Mouse (Mus musculus): ENCODE results near the gene Olfr90. TPM values are rescaled to one million over a fixed set of nuclear protein-coding genes. Genes with fewer than 3 reads are reported as not detected.

The Olfr90 gene
- polyA plus RNA-seq, 1 experiment: not detected

DNA sequence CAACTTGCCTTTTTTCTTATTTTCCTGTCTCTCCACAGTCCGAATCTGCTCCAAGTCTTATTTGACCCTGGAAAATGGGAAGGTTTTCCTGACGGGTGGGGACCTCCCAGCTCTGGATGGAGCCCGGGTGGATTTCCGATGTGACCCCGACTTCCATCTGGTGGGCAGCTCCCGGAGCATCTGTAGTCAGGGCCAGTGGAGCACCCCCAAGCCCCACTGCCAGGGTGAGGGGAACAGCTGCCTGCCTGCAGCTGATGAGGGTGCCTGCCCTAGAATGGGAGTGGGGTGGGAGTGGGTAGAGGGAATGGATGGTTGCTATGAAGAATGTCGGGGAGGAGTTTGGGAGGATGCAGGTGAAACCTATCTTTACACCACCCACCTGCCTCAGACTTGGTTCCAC, 39.9 kb downstream of the Olfr90 start:
- H3K4me3 ChIP-seq (ENCODE audit: insufficient read depth, low read length): no peak overlapping the region
- no peak for TF ChIP-seq POLR2A (IDR thresholded peaks at IDR 0.05; ENCODE audit: low read depth, low read length)
- no peak for TF ChIP-seq CTCF (IDR thresholded peaks at IDR 0.05; ENCODE audit: borderline replicate concordance, insufficient read depth, low read length)
- no peak overlapping the region for H3K27ac ChIP-seq (ENCODE audit: insufficient read depth, low read length)
- peaks cover 2% of the 10 kb centered on the region for H3K4me1 ChIP-seq (ENCODE audit: control insufficient read depth, insufficient read depth, low read length)

DNA sequence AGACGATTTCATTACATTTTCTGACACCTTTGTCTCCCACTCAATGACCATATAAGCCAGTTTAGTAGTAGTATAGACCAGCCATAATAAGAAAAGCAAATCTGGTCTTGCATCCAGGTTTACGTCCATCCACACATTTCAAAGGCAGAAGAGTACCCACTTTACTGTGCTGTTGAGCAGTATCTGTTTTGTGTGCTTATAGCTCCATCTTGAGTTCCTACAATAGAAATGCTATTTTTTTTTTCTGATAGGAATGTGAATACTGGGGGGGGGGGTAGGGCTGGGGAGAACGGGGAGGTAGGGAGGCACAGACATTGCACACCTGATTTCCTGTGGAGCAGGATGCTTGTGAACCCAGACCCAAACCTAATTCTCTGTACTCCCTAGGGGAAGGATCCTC, 40.3 kb downstream of the Olfr90 start:
- no peak overlapping the region for H3K27ac ChIP-seq (ENCODE audit: insufficient read depth, low read length)
- TF ChIP-seq POLR2A (IDR thresholded peaks at IDR 0.05; ENCODE audit: low read depth, low read length) (no peak), CTCF (IDR thresholded peaks at IDR 0.05; ENCODE audit: borderline replicate concordance, insufficient read depth, low read length) (no peak)
- no peak overlapping the region for H3K4me3 ChIP-seq (ENCODE audit: insufficient read depth, low read length)
- H3K4me1 ChIP-seq (ENCODE audit: control insufficient read depth, insufficient read depth, low read length): peaks cover 2% of the 10 kb centered on the region

DNA sequence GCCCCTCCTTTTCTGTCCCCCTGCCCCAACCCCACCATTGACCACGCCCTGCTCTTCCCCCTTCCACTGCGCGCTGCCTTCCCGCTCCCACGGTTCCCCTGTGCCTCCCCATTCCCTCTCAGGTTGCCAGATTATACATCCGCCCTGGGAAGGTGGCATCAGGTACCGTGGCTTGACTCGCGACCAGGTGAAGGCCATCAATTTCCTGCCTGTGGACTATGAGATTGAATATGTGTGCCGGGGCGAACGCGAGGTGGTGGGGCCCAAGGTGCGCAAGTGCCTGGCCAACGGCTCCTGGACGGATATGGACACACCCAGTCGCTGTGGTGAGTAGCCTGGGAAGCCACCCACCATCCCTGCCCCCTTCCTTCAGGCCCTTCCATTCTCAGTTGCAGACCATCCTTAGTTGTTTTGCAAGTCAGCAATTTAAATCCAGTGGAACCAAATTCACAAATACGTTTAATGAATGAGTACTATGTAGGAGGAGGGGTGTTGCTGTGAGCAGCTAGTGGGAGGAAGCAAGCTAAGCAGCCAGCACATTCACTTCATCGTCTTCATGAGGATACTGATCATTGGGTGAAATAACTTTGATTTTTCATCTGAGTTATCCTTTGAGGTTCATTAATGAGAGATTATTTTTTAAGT, 40.8 kb downstream of the Olfr90 start:
- no peak overlapping the region for H3K27ac ChIP-seq (ENCODE audit: insufficient read depth, low read length)
- TF ChIP-seq POLR2A (IDR thresholded peaks at IDR 0.05; ENCODE audit: low read depth, low read length): no peak
- TF ChIP-seq CTCF (IDR thresholded peaks at IDR 0.05; ENCODE audit: borderline replicate concordance, insufficient read depth, low read length): no peak
- H3K4me3 ChIP-seq (ENCODE audit: insufficient read depth, low read length): peak overlapping the region; percentile 81

DNA sequence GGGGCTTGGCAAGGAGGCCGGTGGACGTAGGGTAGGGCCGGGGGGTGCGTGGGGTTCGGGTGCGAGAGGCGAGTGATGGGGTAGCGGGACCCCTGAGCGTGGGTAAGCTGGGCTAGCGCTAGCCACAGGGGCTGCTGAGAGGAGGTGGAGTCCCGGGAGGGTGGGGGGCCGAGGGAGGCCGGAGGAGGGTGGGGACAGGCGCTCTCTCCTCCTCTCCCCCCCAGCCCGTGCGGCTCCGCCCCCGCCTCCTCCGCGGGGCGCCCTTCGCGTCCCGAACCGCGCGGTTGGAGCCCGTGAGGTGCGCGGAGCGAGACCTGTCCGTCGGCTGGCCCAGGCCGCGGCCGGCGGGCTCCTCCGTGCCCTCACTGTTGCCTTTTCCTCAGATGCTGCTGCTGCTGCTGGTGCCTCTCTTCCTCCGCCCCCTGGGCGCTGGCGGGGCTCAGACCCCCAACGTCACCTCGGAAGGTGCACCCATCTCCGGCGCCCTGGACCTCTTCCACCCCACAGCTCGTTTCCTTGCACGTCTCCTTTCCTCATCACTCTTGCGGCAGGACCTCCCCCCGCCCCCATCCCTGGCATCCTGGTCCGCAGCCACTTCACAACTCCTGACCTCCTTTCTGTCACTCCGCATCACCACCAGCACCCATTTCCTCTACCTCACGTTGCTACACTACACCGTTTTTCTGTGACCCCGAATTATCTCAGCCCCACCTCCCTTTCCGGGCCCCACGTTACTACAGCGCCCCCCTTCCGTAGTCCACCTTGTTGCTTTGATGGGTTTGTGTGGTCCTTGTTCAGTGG, 41.8 kb downstream of the Olfr90 start:
- H3K4me1 ChIP-seq (ENCODE audit: control insufficient read depth, insufficient read depth, low read length): peaks cover 2% of the 10 kb centered on the region
- TF ChIP-seq POLR2A (IDR thresholded peaks at IDR 0.05; ENCODE audit: low read depth, low read length) (peak; percentile 59), CTCF (IDR thresholded peaks at IDR 0.05; ENCODE audit: borderline replicate concordance, insufficient read depth, low read length) (peak; percentile 35; the same call in 1 of the 2 replicates)
- no peak overlapping the region for H3K27ac ChIP-seq (ENCODE audit: insufficient read depth, low read length)

More for the DNA sequence above, 40.8 kb downstream of the Olfr90 start:
- H3K4me1 ChIP-seq (ENCODE audit: control insufficient read depth, insufficient read depth, low read length): peaks cover 2% of the 10 kb centered on the region

DNA sequence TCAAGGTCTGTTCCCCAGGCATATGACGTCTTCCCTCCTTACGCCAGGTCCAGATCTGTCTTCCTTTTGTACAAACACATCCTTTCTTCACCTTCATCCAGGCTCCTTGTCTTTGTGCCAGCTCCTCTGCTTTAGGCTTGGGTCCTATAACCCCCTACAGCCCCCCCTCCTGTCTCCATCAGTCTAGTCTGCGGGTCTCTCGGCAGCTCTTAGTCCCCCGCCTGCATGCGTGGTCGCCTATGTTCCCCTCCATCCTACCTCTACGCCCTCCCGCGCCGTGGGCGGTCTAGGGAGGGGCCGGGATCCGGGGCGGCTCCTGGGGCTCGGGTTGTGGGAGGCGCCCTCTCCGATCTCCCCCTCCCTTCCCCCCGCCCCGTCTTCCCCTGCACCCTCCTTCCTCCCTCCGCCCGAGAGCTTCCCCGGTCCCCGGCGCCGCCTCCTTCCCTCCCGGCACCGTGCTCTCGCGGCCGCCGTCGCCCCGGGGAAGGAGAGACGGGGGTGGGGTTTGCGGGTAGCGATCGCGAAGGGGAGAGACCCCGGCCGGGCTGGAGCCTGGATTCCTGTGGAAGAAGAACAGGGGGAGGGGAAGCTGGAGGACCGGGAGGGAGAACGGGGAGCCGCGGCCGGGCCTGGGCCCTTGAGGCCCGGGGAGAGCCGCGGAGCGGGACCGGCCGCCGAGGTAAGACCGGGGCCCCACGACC, 42.5 kb downstream of the Olfr90 start, which contains the start of gene Gabbr1:
Gene Gabbr1 (plus strand): TSS at position 356 of the 701 bp plus-strand sequence.
- H3K27ac ChIP-seq (ENCODE audit: insufficient read depth, low read length): peak within 1 kb of the TSS; percentile 35
- peaks cover 2% of the 10 kb centered on the region for H3K4me1 ChIP-seq (ENCODE audit: control insufficient read depth, insufficient read depth, low read length)
- H3K4me3 ChIP-seq (ENCODE audit: insufficient read depth, low read length): peak within 1 kb of the TSS; percentile 81
- no peak for TF ChIP-seq CTCF (IDR thresholded peaks at IDR 0.05; ENCODE audit: borderline replicate concordance, insufficient read depth, low read length)
- TF ChIP-seq POLR2A (IDR thresholded peaks at IDR 0.05; ENCODE audit: low read depth, low read length): peak; percentile 64

More for the DNA sequence above, 41.8 kb downstream of the Olfr90 start:
- H3K4me3 ChIP-seq (ENCODE audit: insufficient read depth, low read length): peak overlapping the region; percentile 81

DNA sequence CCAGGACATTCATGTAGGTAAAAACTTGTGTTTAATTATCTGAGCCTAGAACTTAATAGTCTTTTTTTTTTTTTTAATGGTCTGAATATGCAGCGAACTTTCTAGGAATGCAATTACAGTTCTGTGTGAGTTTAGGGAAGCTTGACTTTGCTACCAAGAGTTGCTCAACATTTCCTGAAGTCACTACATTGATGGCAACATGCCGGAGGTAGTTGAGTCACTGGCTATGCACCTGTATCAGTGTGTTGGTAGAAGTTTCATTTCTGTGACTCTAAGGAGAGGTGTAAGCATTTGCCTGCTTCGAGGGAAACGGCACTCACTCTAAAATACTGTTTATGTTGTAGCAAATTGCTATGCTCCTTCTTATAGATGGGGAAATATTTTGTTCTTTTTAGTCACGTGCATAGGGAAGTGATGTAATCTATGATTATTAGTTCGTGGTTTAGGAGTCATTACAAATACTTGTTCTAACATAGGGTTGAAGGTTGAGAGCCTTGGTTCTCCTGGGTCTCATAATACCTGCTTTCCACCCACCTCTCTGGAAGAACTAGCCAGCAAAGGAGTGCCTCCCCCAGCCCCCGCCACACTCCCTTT, 43.6 kb downstream of the Olfr90 start:
- Histone ChIP-seq H3K4me1 (ENCODE audit: control insufficient read depth, insufficient read depth, low read length) (peaks cover 2% of the 10 kb centered on the region), H3K4me3 (ENCODE audit: insufficient read depth, low read length) (peak overlapping the region; percentile 62; the same call in 1 of the 2 replicates), H3K27ac (ENCODE audit: insufficient read depth, low read length) (no peak overlapping the region)
- TF ChIP-seq POLR2A (IDR thresholded peaks at IDR 0.05; ENCODE audit: low read depth, low read length) (no peak), CTCF (IDR thresholded peaks at IDR 0.05; ENCODE audit: borderline replicate concordance, insufficient read depth, low read length) (no peak)

DNA sequence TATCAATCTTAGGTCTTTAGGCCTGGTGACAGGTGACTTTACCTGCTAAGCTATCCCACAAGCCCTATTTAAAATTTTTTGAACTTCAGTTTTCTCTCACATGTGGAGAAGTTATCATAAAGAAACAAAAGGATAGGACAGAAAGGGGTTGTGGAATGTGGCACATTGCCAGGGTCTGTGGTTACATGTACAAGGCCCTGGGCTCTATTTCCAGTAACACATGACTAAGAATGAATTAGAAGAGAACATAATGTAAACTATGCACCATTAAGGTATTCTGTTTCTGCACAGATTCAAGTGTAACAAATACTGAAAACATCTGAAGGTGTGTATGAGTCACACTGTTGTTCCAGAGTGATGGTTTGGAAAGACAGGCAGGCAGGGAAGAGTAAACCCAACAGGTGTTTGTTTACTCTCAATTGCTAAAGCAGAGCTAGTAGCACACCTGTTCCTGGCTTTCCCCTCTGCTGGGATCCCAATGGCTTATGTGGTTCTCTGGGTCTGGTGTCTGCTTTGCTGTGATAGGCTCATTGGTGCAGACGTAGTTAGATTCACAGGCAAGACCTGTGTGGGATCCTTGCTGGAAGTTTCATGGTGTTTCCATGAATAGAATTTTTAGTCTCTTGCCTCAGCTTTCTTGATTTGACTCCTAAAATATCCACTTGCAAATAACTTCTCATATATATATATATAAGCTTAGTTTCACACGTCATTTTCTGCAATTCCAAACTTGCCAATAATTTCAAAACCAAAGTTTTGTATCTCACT, 49.0 kb downstream of the Olfr90 start:
- Histone ChIP-seq H3K27ac (ENCODE audit: insufficient read depth, low read length) (no peak overlapping the region), H3K4me3 (ENCODE audit: insufficient read depth, low read length) (no peak overlapping the region), H3K4me1 (ENCODE audit: control insufficient read depth, insufficient read depth, low read length) (peaks cover 2% of the 10 kb centered on the region; the same call in 1 of the 2 replicates)
- TF ChIP-seq POLR2A (IDR thresholded peaks at IDR 0.05; ENCODE audit: low read depth, low read length) (no peak), CTCF (IDR thresholded peaks at IDR 0.05; ENCODE audit: borderline replicate concordance, insufficient read depth, low read length) (no peak)

Other genes starting within 250 kb of the Olfr90 start
- gene Trim15, start 221.3 kb downstream of the Olfr90 start, polyA plus RNA-seq (2011; ENCODE audit: insufficient read length, low read depth, missing spikeins): not detected in 2 replicates
- not detected in 2 replicates for gene Trim10, start 218.9 kb downstream of the Olfr90 start, polyA plus RNA-seq (2011; ENCODE audit: insufficient read length, low read depth, missing spikeins)
- not detected in 2 replicates for gene Trim40, start 198.4 kb downstream of the Olfr90 start, polyA plus RNA-seq (2011; ENCODE audit: insufficient read length, low read depth, missing spikeins)
- not detected in 2 replicates for gene Trim31, start 190.4 kb downstream of the Olfr90 start, polyA plus RNA-seq (2011; ENCODE audit: insufficient read length, low read depth, missing spikeins)
- gene Rnf39, start 145.6 kb downstream of the Olfr90 start, polyA plus RNA-seq (2011; ENCODE audit: insufficient read length, low read depth, missing spikeins): 0.44 and 0.92 TPM in 2 replicates
- 60.4 and 65.2 TPM in 2 replicates for gene Ppp1r11, start 136.8 kb downstream of the Olfr90 start, polyA plus RNA-seq (2011; ENCODE audit: insufficient read length, low read depth, missing spikeins)
- 37.8 and 55.0 TPM in 2 replicates for gene Znrd1, start 129.9 kb downstream of the Olfr90 start, polyA plus RNA-seq (2011; ENCODE audit: insufficient read length, low read depth, missing spikeins)
- gene Znrd1as, start 129.9 kb downstream of the Olfr90 start, polyA plus RNA-seq (2011; ENCODE audit: insufficient read length, low read depth, missing spikeins): 9.0 and 11.6 TPM in 2 replicates
- not detected in 2 replicates for gene 2410137M14Rik, start 107.3 kb downstream of the Olfr90 start, polyA plus RNA-seq (2011; ENCODE audit: insufficient read length, low read depth, missing spikeins)
- 0.51 and 1.1 TPM in 2 replicates for gene H2-M5, start 99.0 kb downstream of the Olfr90 start, polyA plus RNA-seq (2011; ENCODE audit: insufficient read length, low read depth, missing spikeins)
- 67.2 and 80.0 TPM in 2 replicates for gene Zfp57, start 87.3 kb downstream of the Olfr90 start, polyA plus RNA-seq (2011; ENCODE audit: insufficient read length, low read depth, missing spikeins)
- not detected in 2 replicates for gene Mog, start 65.1 kb downstream of the Olfr90 start, polyA plus RNA-seq (2011; ENCODE audit: insufficient read length, low read depth, missing spikeins)
- gene Gabbr1, start 42.5 kb downstream of the Olfr90 start, polyA plus RNA-seq (2011; ENCODE audit: insufficient read length, low read depth, missing spikeins): 49.1 and 56.8 TPM in 2 replicates
- gene Olfr91, start 9.8 kb upstream of the Olfr90 start, polyA plus RNA-seq (2011; ENCODE audit: insufficient read length, low read depth, missing spikeins): not detected in 2 replicates
- not detected in 2 replicates for gene Olfr92, start 31.6 kb upstream of the Olfr90 start, polyA plus RNA-seq (2011; ENCODE audit: insufficient read length, low read depth, missing spikeins)
- not detected in 2 replicates for gene Olfr93, start 73.0 kb upstream of the Olfr90 start, polyA plus RNA-seq (2011; ENCODE audit: insufficient read length, low read depth, missing spikeins)
- not detected in 2 replicates for gene Ubd, start 105.4 kb upstream of the Olfr90 start, polyA plus RNA-seq (2011; ENCODE audit: insufficient read length, low read depth, missing spikeins)
- not detected in 2 replicates for gene Olfr94, start 112.5 kb upstream of the Olfr90 start, polyA plus RNA-seq (2011; ENCODE audit: insufficient read length, low read depth, missing spikeins)
- not detected in 2 replicates for gene Olfr95, start 124.6 kb upstream of the Olfr90 start, polyA plus RNA-seq (2011; ENCODE audit: insufficient read length, low read depth, missing spikeins)
- gene Olfr96, start 131.6 kb upstream of the Olfr90 start, polyA plus RNA-seq (2011; ENCODE audit: insufficient read length, low read depth, missing spikeins): not detected in 2 replicates
- not detected in 2 replicates for gene Olfr97, start 148.8 kb upstream of the Olfr90 start, polyA plus RNA-seq (2011; ENCODE audit: insufficient read length, low read depth, missing spikeins)
- not detected in 2 replicates for gene Olfr98, start 175.2 kb upstream of the Olfr90 start, polyA plus RNA-seq (2011; ENCODE audit: insufficient read length, low read depth, missing spikeins)
- gene H2-M3, start 181.7 kb upstream of the Olfr90 start, polyA plus RNA-seq (2011; ENCODE audit: insufficient read length, low read depth, missing spikeins): 5.3 and 5.7 TPM in 2 replicates
- gene Olfr99, start 195.0 kb upstream of the Olfr90 start, polyA plus RNA-seq (2011; ENCODE audit: insufficient read length, low read depth, missing spikeins): not detected in 2 replicates
- gene Olfr101, start 215.8 kb upstream of the Olfr90 start, polyA plus RNA-seq (2011; ENCODE audit: insufficient read length, low read depth, missing spikeins): not detected in 2 replicates
- not detected in 2 replicates for gene Olfr102, start 228.6 kb upstream of the Olfr90 start, polyA plus RNA-seq (2011; ENCODE audit: insufficient read length, low read depth, missing spikeins)